Mouse (Mus musculus) thymus, postnatal 25 days (tissue): ENCODE data around the gene Gm17662.

Experiments
- DNase-seq: peaks from one replicate; pipeline ENCODE4 v3.0.0; 2022

Gm17662 gene

DNA sequence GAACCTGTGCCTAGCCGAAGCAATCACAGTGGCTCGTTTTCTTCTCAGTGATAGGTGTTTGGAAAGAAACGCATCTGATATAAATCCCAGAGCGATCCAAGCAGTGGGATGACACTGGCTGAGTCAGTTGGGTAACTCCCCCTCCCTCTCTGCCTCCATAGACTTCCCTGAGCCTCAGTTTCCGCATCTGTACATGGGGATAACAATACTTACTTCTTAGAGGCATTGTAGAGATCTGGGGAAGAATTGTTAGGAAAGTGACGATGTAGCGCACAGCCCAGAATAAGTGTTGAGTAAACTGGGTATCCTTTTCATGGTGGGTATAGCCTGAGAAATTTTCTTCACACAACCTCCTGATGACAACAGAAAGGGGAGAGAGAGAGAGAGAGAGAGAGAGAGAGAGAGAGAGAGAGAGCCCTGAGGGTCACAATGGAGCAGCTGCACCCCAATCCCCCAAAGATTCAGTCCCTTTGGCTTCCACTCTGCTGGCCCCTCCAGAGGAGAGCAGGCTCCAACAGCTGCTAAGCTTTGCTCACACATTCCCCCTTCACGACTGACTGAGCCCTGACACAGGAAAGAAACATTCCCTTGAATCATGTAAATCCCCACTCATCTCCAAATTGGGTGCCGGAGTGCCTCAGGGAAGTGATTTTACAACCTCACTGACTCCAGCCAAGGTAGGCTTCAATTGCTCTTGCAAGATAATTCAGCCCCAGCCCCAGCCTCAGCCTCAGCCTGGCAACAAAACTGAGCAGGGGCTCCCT is 31.6 kb downstream of the Gm17662 start:
- DNase-seq, result no peak

DNA sequence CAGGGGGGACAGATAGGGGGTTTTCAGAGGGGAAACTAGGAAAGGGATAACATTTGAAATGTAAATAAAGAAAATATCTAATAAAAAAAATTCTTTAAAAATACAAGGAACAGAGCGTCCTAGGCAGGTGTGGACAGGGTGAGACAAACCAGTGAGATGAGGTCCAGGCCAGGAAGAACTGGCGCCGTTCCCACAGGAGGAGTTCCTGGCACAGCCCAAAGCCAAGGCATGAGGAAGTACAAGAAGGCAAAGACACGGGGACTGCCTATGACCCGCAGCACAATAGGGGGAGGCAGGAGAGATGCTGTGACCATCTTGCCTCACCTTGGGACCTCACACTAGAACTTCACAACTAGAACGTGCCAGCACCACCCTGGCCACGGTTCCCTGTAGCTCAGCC is 34.6 kb downstream of the Gm17662 start:
- DNase-seq, result no peak

DNA sequence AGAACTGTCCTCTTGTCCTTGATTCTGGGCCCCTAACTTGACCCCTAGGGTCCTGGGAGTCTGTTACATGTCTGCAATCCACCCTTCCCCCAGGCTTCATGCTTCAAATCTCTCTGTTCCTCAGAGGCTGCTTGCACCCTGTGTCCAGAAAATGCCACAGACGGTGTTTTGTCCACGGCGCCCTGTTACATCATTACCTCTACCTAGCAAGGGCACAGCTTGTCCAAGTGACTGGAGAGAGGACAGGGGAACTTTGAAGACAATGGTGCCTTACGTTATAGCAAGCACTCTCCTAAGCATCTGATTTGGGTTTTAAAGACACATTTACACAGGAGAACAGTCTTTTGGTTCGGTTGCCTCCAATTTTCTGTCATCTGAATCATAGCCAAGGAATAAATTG is 36.5 kb downstream of the Gm17662 start:
- DNase-seq, result no peak

DNA sequence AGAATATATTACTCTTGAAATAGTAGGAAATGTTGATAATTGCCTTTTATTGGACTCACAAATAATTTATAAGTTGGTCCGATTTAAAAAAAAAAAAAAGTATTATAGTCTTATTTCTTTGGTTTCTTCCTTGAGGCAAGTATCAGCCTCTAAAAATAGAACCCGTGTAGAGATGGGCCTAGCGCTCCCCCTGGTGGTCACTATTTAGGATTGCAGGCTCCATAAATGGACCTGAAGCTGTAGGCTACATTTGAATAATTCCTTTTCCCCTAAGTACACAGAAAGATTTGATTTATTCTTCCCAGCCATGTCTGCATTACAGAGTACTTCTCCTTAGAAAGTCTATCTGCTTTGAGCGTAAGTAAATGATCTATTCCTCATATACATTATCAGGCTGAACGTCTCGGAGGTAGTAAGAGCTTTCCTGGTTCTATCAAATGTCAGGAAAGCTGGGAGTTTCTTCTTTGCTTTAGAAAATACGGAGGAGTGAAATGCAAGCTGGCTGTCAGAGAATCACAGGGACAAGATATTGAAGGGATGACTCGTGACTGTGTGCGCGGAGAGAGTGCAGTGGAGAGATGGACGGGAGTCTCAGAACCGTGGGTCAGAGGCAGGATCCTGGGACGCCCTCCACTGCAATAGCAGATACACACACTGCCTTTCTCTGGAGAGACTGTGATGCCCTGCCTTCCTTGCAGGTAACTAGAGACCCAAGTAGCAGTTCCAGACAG is 37.0 kb downstream of the Gm17662 start:
- DNase-seq, result peak; percentile 10

DNA sequence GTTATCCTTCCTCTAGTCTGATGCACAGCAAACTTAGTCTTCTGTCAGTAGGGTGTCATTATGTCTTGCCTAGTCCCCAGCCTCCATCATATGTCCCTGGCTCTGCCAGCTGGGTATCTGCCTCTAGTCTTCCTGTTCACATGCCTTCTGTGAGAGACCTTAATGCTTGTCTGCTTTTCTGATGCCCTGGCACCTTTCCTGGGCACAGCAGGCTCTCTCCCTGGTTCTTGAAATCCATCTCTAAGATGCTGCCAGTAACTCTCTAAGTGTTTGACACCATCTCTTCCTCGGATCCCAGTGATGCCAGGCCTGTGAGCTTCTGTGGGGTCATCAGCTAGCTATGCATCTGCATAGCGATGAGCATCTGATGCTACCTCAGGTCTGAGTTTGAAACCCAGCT is 45.7 kb downstream of the Gm17662 start:
- DNase-seq, result no peak

DNA sequence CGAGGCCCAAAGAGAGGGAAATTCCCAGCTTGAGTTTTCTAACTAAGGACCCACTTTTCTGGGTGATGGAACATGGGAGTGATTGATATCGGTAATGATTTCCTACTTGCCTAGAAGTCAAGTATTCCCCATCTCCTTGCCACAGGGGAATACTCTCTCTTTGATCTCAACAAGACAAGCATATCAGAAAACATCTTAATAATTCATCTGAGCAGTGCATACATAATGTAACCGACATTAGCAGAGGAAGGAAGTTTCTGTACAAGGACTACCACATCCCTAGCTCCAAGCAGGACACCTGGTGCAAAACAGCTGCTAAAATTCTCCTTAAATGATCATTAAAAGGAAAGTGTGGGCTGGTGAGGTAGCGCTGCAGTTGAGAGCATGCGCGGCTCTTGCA is 47.9 kb downstream of the Gm17662 start:
- no peak for DNase-seq
